Mouse (Mus musculus) heart, adult 2 months (tissue): ENCODE measurements at regions not wholly inside any gene's neighbourhood (a gene's known extent, or its start where the extent isn't known, plus 50 kb on each side); places are given as distances from the start of the nearest gene placed in this dataset.

Experiments
- DNase-seq, 2 experiments: peaks; one replicate each; pipeline ENCODE4 v3.0.0; 2021
- H3K27ac ChIP-seq: fragments of 200-600 bp; 2 replicates; pipeline ENCODE4 v1.8.1; 2022
- H3K27me3 ChIP-seq: fragments of 200-500 bp; 2 replicates; pipeline ENCODE4 v1.6.1; 2012; ENCODE audit warnings: mild to moderate bottlenecking, low read length, inconsistent platforms, mixed read lengths; ENCODE audit not compliant: control insufficient read depth, insufficient read depth
- H3K36me3 ChIP-seq: fragments of 200-500 bp; 2 replicates; pipeline ENCODE4 v1.6.1; 2012; ENCODE audit warnings: low read length, inconsistent platforms; ENCODE audit not compliant: control insufficient read depth, insufficient read depth
- H3K4me1 ChIP-seq: fragments of 200-500 bp; 2 replicates; pipeline ENCODE4 v1.6.1; 2011; ENCODE audit warnings: low read length; ENCODE audit not compliant: control insufficient read depth, insufficient read depth
- H3K4me3 ChIP-seq: fragments of 200-600 bp; 2 replicates; pipeline ENCODE4 v1.8.1; 2022
- H3K79me2 ChIP-seq: fragments of 200-500 bp; replicated peaks from 2 replicates; pipeline ENCODE4 v1.6.1; 2012; ENCODE audit warnings: mild to moderate bottlenecking, inconsistent platforms, low read length, moderate library complexity, mixed read lengths; ENCODE audit not compliant: control insufficient read depth, insufficient read depth
- H3K9ac ChIP-seq: fragments of 200-500 bp; 2 replicates; pipeline ENCODE4 v1.6.1; 2012; ENCODE audit warnings: low read depth, mild to moderate bottlenecking, control low read depth, inconsistent platforms, low read length, mixed read lengths
- CTCF ChIP-seq: fragments of 200-600 bp; IDR thresholded peaks from 2 replicates; pipeline ENCODE4 v1.8.1; 2022; ENCODE audit warnings: antibody characterized with exemption, mild to moderate bottlenecking, moderate library complexity
- EP300 ChIP-seq: fragments of 200-500 bp; IDR thresholded peaks from 2 replicates; pipeline ENCODE4 v1.6.1; 2011; ENCODE audit warnings: low read depth, low read length, control low read depth; ENCODE audit not compliant: insufficient read depth
- POLR2A ChIP-seq: fragments of 200-500 bp; IDR thresholded peaks from 2 replicates; pipeline ENCODE4 v1.6.1; 2011; ENCODE audit warnings: mild to moderate bottlenecking, low read depth, low read length, control low read depth; ENCODE audit not compliant: insufficient read depth
- WGBS: fragments of 180-500 bp; shearing (Covaris S2); methylation state at CpG from one replicate; pipeline ENCODE4 v1.1.7; 2018; 5-methylcytosine and 5-hydroxymethylcytosine counted together
- intact Hi-C: fragments of 180-260 bp; cut with DNase I; formaldehyde crosslinking; loops from one replicate; pipeline ENCODE4 v1.15.1; 2025

GRCm38 (mm10) chr15:40561661-40562060 is 427.5 kb downstream of the 9330182O14Rik start:
- TF ChIP-seq CTCF (no peak), EP300 (no peak), POLR2A (no peak)
- Histone ChIP-seq H3K9ac (no peak overlapping the region), H3K27me3 (no peaks in the 10 kb centered on the region), H3K36me3 (no peaks in the 10 kb centered on the region), H3K4me3 (no peak overlapping the region), H3K27ac (no peak overlapping the region), H3K4me1 (no peaks in the 10 kb centered on the region; the same call in 1 of the 2 replicates), H3K79me2 (no peaks in the 10 kb centered on the region)
- WGBS, result 79% methylated on average over 2 of the region's 2 CpGs
- intact Hi-C loops, result no loop called here
- DNase-seq, result no peak

GRCm38 (mm10) chr15:40565716-40566115 is 431.6 kb downstream of the 9330182O14Rik start:
- Histone ChIP-seq H3K27ac (no peak overlapping the region), H3K79me2 (no peaks in the 10 kb centered on the region), H3K9ac (no peak overlapping the region), H3K36me3 (no peaks in the 10 kb centered on the region), H3K27me3 (no peaks in the 10 kb centered on the region), H3K4me3 (no peak overlapping the region), H3K4me1 (no peaks in the 10 kb centered on the region; the same call in 1 of the 2 replicates)
- intact Hi-C loops, result no loop called here
- no peak for TF ChIP-seq CTCF
- no peak for TF ChIP-seq POLR2A
- no peak for TF ChIP-seq EP300
- no peak for DNase-seq
- WGBS, result 79% methylated on average over 5 of the region's 5 CpGs

GRCm38 (mm10) chr15:40566481-40566880 is 432.3 kb downstream of the 9330182O14Rik start:
- intact Hi-C loops, result no loop called here
- Histone ChIP-seq H3K9ac (no peak overlapping the region), H3K79me2 (no peaks in the 10 kb centered on the region), H3K36me3 (no peaks in the 10 kb centered on the region), H3K27me3 (no peaks in the 10 kb centered on the region), H3K4me1 (no peaks in the 10 kb centered on the region; the same call in 1 of the 2 replicates), H3K27ac (no peak overlapping the region), H3K4me3 (no peak overlapping the region)
- TF ChIP-seq POLR2A (no peak), EP300 (no peak), CTCF (no peak)
- WGBS, result 12% methylated on average over 4 of the region's 4 CpGs
- DNase-seq, result no peak

GRCm38 (mm10) chr15:40568701-40569100 is 434.5 kb downstream of the 9330182O14Rik start:
- no peaks in the 10 kb centered on the region; the same call in 1 of the 2 replicates for H3K4me1 ChIP-seq
- no peak overlapping the region for H3K27ac ChIP-seq
- 91% methylated on average over 1 of the region's 1 CpGs for WGBS
- no peak overlapping the region for H3K9ac ChIP-seq
- H3K4me3 ChIP-seq, result no peak overlapping the region
- H3K79me2 ChIP-seq, result no peaks in the 10 kb centered on the region
- no peaks in the 10 kb centered on the region for H3K36me3 ChIP-seq
- no peak for DNase-seq
- H3K27me3 ChIP-seq, result no peaks in the 10 kb centered on the region
- TF ChIP-seq EP300, result no peak
- TF ChIP-seq CTCF, result no peak
- no peak for TF ChIP-seq POLR2A
- intact Hi-C loops, result no loop called here
